Mouse (Mus musculus): ENCODE measurements around the gene Gm11992.
A peak's percentile ranks its signal among the peaks of the same experiment; 100 is the strongest.

Gm11992 gene

DNA sequence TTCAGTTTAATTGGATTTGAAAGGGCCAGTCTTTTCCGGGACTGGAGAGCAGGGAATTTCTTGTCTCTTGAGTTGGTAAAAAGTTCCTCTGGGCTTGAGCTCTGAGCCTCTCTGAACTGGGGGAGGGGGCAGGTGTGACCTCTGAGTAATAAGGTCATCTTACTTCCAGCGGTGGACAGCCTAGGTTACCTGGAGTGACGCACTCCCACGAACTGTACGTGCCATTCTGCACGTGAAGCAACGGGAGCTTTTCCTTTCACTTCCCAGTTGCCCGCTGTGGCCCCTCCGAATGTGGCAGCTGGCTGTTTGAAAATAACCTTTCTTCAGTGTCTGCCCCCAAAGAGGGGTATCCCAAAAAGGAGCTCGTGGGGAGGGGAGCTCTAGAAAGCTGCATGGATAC lies 67.7 kb downstream of the Gm11992 start:
- no peak for DNase-seq

DNA sequence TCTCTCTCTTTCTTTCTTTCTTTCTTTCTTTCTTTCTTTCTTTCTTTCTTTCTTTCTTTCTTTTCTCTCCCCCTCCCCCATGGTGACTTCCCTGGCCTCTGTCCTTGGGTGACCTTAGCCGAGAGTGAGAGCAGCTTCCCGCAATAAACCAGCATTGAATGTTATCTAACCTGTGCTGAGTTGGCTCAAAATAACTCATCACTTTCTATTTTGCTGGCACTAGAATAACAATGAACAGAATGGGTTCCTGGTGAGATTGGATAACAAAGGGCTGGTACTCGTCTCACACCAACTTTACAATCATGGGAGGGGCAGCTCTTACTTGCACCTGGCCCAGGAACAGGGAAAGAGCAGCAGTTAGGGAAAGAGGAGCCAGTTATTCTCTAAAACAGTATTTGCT lies 68.5 kb downstream of the Gm11992 start:
- no peak for DNase-seq

DNA sequence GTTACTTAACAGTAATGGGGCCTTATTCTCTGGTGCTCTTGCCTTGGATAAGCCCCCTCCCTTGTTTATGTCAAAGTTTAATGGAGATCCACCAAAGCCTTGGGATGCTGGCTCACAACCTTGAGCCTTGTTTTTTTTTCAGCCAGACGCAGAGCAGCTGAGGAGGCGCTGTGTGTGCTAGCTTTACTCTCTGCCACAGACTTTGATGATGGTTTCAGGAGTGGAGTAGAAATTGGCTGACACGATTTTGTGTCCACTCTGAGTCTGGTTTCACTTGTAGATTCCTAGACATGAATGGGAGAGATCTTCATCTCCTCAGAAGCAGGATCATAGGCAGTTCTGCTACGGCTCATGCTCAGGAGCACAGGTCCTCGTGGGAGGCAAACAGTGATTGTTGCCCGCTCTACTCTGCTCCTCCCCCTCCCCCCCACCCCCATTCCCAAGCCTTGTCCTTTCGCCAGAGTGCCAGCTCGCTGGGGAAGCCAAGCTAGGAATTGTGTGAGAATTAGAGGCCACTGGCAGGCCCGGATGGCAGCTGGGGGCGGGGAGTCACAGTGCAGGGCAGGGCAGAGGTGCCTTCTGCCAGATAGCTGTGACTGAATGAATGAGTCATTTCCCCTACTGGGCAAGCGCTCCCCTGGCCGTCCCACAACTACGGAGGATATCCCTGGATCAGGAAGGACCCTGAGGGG lies 69.1 kb downstream of the Gm11992 start:
- DNase-seq = peak; percentile 73 to 83

DNA sequence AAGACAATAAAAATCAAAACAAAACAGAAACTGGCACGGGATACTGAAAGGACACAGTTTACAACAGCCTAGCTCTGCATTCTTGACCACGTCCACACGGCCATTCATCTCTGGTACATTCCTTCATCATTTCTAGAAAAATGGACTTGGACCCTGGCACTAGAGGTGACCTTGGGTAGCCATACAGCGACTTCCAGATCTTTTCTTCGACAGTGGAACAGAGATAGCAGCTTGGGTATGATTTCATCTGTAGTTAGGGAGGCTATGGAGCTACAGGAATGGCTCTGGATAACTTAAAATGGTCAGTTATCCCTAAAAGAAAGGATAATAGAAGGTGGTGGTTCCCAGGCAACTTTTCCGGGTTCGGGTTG lies 69.6 kb downstream of the Gm11992 start, which contains the start of gene Upp1:
Gene Upp1 (plus strand): TSS at position 54 of the 371 bp plus-strand sequence.
- DNase-seq = no peak

- peak; percentile 45 to 51 for DNase-seq
These were observed 70.2 kb downstream of the Gm11992 start for GRCm38 (mm10) chr11:9118421-9119121.
